19 mouse cellular contexts compared by ENCODE assay signal in genomic region chr8:49195333-49195640, GRCm38 (mm10).
DNase-seq lines count a peak whose midpoint lies in the region; ATAC-seq and TF ChIP-seq lines count a peak whose summit lies in the region.
"Had no signal": no experiment of that assay in that cellular context is flagged by ENCODE, and none has a peak within 500 bp of the region (broad histone marks: within the 10 kb centered on the region; RNA-seq: fewer than 3 reads in every experiment).

No protein-coding gene starts in this region.

- no peak overlapping the region for H3K9ac ChIP-seq in hindbrain, embryonic 12.5 days
- no peak overlapping the region for H3K9ac ChIP-seq in hindbrain, embryonic 16.5 days (ENCODE audit: low read depth, low read length)
- H3K9ac ChIP-seq in forebrain, embryonic 14.5 days (ENCODE audit: low read length) = no peak overlapping the region
- H3K9ac ChIP-seq in kidney, embryonic 14.5 days (ENCODE audit: low read depth, low read length) = no peak overlapping the region
- H3K9ac ChIP-seq: heart, embryonic 12.5 days; limb, embryonic 12.5 days; liver, embryonic 12.5 days had no signal

- no peaks in the 10 kb centered on the region for H3K9me3 ChIP-seq in hindbrain, embryonic 12.5 days (replicated peaks)
- no peaks in the 10 kb centered on the region for H3K9me3 ChIP-seq in hindbrain, embryonic 16.5 days (ENCODE audit: control insufficient read depth, low read length)
- H3K9me3 ChIP-seq in forebrain, embryonic 14.5 days (replicated peaks; ENCODE audit: control insufficient read depth, low read length) = no peaks in the 10 kb centered on the region
- no peaks in the 10 kb centered on the region for H3K9me3 ChIP-seq in kidney, embryonic 14.5 days (ENCODE audit: control insufficient read depth, low read length)
- H3K9me3 ChIP-seq: limb, embryonic 12.5 days; liver, embryonic 12.5 days had no signal

- 74% methylated on average over 4 of the region's 4 CpGs for WGBS in hindbrain, embryonic 12.5 days
- 57% methylated on average over 4 of the region's 4 CpGs for WGBS in hindbrain, embryonic 16.5 days
- 26% methylated on average over 4 of the region's 4 CpGs for WGBS in forebrain, embryonic 14.5 days
- 23% methylated on average over 4 of the region's 4 CpGs for WGBS in olfactory bulb, adult 2 months
- WGBS in kidney, embryonic 14.5 days = 80% methylated on average over 4 of the region's 4 CpGs

- no peak for TF ChIP-seq CTCF in olfactory bulb, adult 2 months (IDR thresholded peaks at IDR 0.05; ENCODE audit: insufficient read depth, low read depth, low read length)

- TF ChIP-seq POLR2A in olfactory bulb, adult 2 months (IDR thresholded peaks at IDR 0.05; ENCODE audit: insufficient read depth, low read depth, low read length) = no peak

- DNase-seq in brain, adult 2 months (ENCODE audit: low read depth, low spot score) = peak; percentile 42
- peak; percentile 53 for DNase-seq in forebrain, embryonic 14.5 days (ENCODE audit: low spot score)
- no peak for DNase-seq in heart, postnatal 4 days
- DNase-seq: adrenal gland, adult 2 months; cerebellum, adult 9-11 months; heart, postnatal 14 days; kidney, adult 9 months; kidney, postnatal 4 days; lung, adult 2 months; lung, postnatal 36 days; right cerebral cortex, postnatal 4 days had no signal

- H3K4me1 ChIP-seq in hindbrain, embryonic 12.5 days = peaks cover 3% of the 10 kb centered on the region; the same call in 1 of the 2 replicates
- no peaks in the 10 kb centered on the region for H3K4me1 ChIP-seq in hindbrain, embryonic 16.5 days (ENCODE audit: control insufficient read depth, insufficient read depth, low read depth, low read length)
- peaks cover 10% of the 10 kb centered on the region; the same call in 1 of the 2 replicates for H3K4me1 ChIP-seq in forebrain, embryonic 14.5 days (ENCODE audit: control insufficient read depth, insufficient read depth, low read length)
- H3K4me1 ChIP-seq in olfactory bulb, adult 2 months (ENCODE audit: control insufficient read depth, insufficient read depth, low read length) = peaks cover 6% of the 10 kb centered on the region
- no peaks in the 10 kb centered on the region for H3K4me1 ChIP-seq in kidney, embryonic 14.5 days (ENCODE audit: control insufficient read depth, insufficient read depth, low read length)
- H3K4me1 ChIP-seq: heart, embryonic 12.5 days; limb, embryonic 12.5 days; liver, embryonic 12.5 days had no signal

- H3K4me3 ChIP-seq in hindbrain, embryonic 12.5 days = no peak overlapping the region
- no peak overlapping the region for H3K4me3 ChIP-seq in hindbrain, embryonic 16.5 days (ENCODE audit: low read length)
- no peak overlapping the region for H3K4me3 ChIP-seq in forebrain, embryonic 14.5 days (ENCODE audit: low read depth, low read length)
- no peak overlapping the region for H3K4me3 ChIP-seq in olfactory bulb, adult 2 months (ENCODE audit: insufficient read depth, low read depth, low read length)
- H3K4me3 ChIP-seq in kidney, embryonic 14.5 days (ENCODE audit: low read length) = no peak overlapping the region
- H3K4me3 ChIP-seq: heart, embryonic 12.5 days; limb, embryonic 12.5 days; liver, embryonic 12.5 days had no signal

- H3K4me2 ChIP-seq in hindbrain, embryonic 12.5 days (replicated peaks) = no peak overlapping the region
- H3K4me2 ChIP-seq in hindbrain, embryonic 16.5 days (ENCODE audit: low read length) = no peak overlapping the region
- no peak overlapping the region for H3K4me2 ChIP-seq in forebrain, embryonic 14.5 days (ENCODE audit: low read length)
- no peak overlapping the region for H3K4me2 ChIP-seq in kidney, embryonic 14.5 days (replicated peaks; ENCODE audit: low read depth, low read length)
- H3K4me2 ChIP-seq: heart, embryonic 12.5 days; limb, embryonic 12.5 days; liver, embryonic 12.5 days had no signal

- no peaks in the 10 kb centered on the region for H3K27me3 ChIP-seq in hindbrain, embryonic 12.5 days
- no peaks in the 10 kb centered on the region for H3K27me3 ChIP-seq in hindbrain, embryonic 16.5 days (replicated peaks; ENCODE audit: control insufficient read depth, insufficient read depth, low read length)
- no peaks in the 10 kb centered on the region for H3K27me3 ChIP-seq in forebrain, embryonic 14.5 days (replicated peaks; ENCODE audit: control insufficient read depth, insufficient read depth, low read length)
- no peaks in the 10 kb centered on the region for H3K27me3 ChIP-seq in kidney, embryonic 14.5 days (ENCODE audit: control insufficient read depth, insufficient read depth, low read length)
- H3K27me3 ChIP-seq: heart, embryonic 12.5 days; limb, embryonic 12.5 days; liver, embryonic 12.5 days had no signal

- ATAC-seq in hindbrain, embryonic 12.5 days (ENCODE audit: low FRiP score) = no peak
- ATAC-seq in hindbrain, embryonic 16.5 days = no peak
- ATAC-seq in forebrain, embryonic 14.5 days = peak; percentile 52; the same call in 1 of the 2 replicates
- no peak for ATAC-seq in kidney, embryonic 14.5 days (ENCODE audit: low FRiP score, low TSS enrichment)
- ATAC-seq: inflammation-experienced regulatory T-cells, adult 6 months; liver, embryonic 12.5 days had no signal

- no peaks in the 10 kb centered on the region for H3K36me3 ChIP-seq in hindbrain, embryonic 12.5 days
- H3K36me3 ChIP-seq in hindbrain, embryonic 16.5 days (ENCODE audit: control insufficient read depth, insufficient read depth, low read length) = no peaks in the 10 kb centered on the region
- H3K36me3 ChIP-seq in forebrain, embryonic 14.5 days (ENCODE audit: control insufficient read depth, insufficient read depth, low read length) = no peaks in the 10 kb centered on the region
- no peaks in the 10 kb centered on the region for H3K36me3 ChIP-seq in kidney, embryonic 14.5 days (ENCODE audit: control insufficient read depth, insufficient read depth, low read length)
- H3K36me3 ChIP-seq: heart, embryonic 12.5 days; limb, embryonic 12.5 days; liver, embryonic 12.5 days had no signal

- 0 out of 2 replicates have a peak overlapping the region, but pooled peaks have one; percentile 12 for H3K27ac ChIP-seq in hindbrain, embryonic 12.5 days
- H3K27ac ChIP-seq in hindbrain, embryonic 16.5 days (ENCODE audit: low read depth, low read length) = no peak overlapping the region
- no peak overlapping the region for H3K27ac ChIP-seq in forebrain, embryonic 14.5 days (ENCODE audit: low read depth, low read length)
- H3K27ac ChIP-seq in olfactory bulb, adult 2 months (ENCODE audit: insufficient read depth, low read depth, low read length) = peak overlapping the region; percentile 99
- H3K27ac ChIP-seq in kidney, embryonic 14.5 days (ENCODE audit: low read depth, low read length) = no peak overlapping the region
- H3K27ac ChIP-seq: limb, embryonic 12.5 days; liver, embryonic 12.5 days had no signal

Comparison
In these comparisons a context has a peak if more than half of its experiments do, and no peak if none do; other contexts are left out.
1. H3K27ac ChIP-seq: peak in hindbrain, embryonic 12.5 days (single experiment) and olfactory bulb, adult 2 months (single experiment); none in hindbrain, embryonic 16.5 days (single experiment), forebrain, embryonic 14.5 days (single experiment) and kidney, embryonic 14.5 days (single experiment).